Mouse (Mus musculus) hindbrain, embryonic 10.5 days (tissue): Measurements from ENCODE around the gene 1110051M20Rik. TPM values are rescaled to one million over a fixed set of nuclear protein-coding genes. Genes with fewer than 3 reads are reported as not detected.

Source experiments
- DNase-seq: peaks from one replicate; pipeline ENCODE4 v3.0.0-alpha.2; 2017; ENCODE audit warnings: low spot score
- H3K27ac ChIP-seq: fragments of 300-500 bp; sonication (generic); 2 replicates; pipeline ENCODE4 v1.5.1; 2016; ENCODE audit warnings: mild to moderate bottlenecking, moderate library complexity
- H3K27me3 ChIP-seq: fragments of 300-500 bp; sonication (generic); 2 replicates; pipeline ENCODE4 v1.6.1; 2016; ENCODE audit warnings: mild to moderate bottlenecking; ENCODE audit not compliant: poor library complexity, insufficient read depth, severe bottlenecking
- H3K36me3 ChIP-seq: fragments of 300-500 bp; sonication (generic); 2 replicates; pipeline ENCODE4 v1.6.1; 2016; ENCODE audit warnings: mild to moderate bottlenecking, moderate library complexity
- H3K4me1 ChIP-seq: fragments of 300-500 bp; sonication (generic); replicated peaks from 2 replicates; pipeline ENCODE4 v1.6.1; 2016; ENCODE audit warnings: mild to moderate bottlenecking
- H3K4me3 ChIP-seq: fragments of 300-500 bp; sonication (generic); 2 replicates; pipeline ENCODE4 v1.5.1; 2016; ENCODE audit warnings: mild to moderate bottlenecking, moderate library complexity
- H3K9me3 ChIP-seq: fragments of 300-500 bp; sonication (generic); 2 replicates; pipeline ENCODE4 v1.6.1; 2016; ENCODE audit warnings: mild to moderate bottlenecking, moderate library complexity
- WGBS: fragments of 180-500 bp; shearing (Covaris S2); methylation state at CpG from one replicate; pipeline ENCODE4 v1.1.7; 2016; 5-methylcytosine and 5-hydroxymethylcytosine counted together
- polyA plus RNA-seq: library from polyadenylated mRNA; unstranded; fragments of >200 nt; fragmentation: Nextera tagmentation; extraction: Ambion mirVana; gene quantifications from 2 replicates; pipeline ENCODE4 v1.2.1, GENCODE M21; 2016

The 1110051M20Rik gene
- polyA plus RNA-seq, 1 experiment from 2014 or later, result 96.7 TPM

GRCm38 (mm10) chr2:91436713-91437112, 7.8 kb downstream of the 1110051M20Rik start:
- H3K4me1 ChIP-seq, result 0 out of 2 replicates have a peak, but pooled peaks cover 4% of the 10 kb centered on the region
- no peaks in the 10 kb centered on the region for H3K27me3 ChIP-seq
- DNase-seq, result no peak
- H3K36me3 ChIP-seq, result no peaks in the 10 kb centered on the region
- no peak overlapping the region for H3K4me3 ChIP-seq
- H3K9me3 ChIP-seq, result no peaks in the 10 kb centered on the region
- no peak overlapping the region for H3K27ac ChIP-seq
- 91% methylated on average over 8 of the region's 8 CpGs for WGBS

GRCm38 (mm10) chr2:91430600-91430919, 13.9 kb downstream of the 1110051M20Rik start:
- 0 out of 2 replicates have a peak overlapping the region, but pooled peaks have one; percentile 20 for H3K4me3 ChIP-seq
- WGBS, result 31% methylated on average over 6 of the region's 6 CpGs
- H3K9me3 ChIP-seq, result no peaks in the 10 kb centered on the region
- H3K4me1 ChIP-seq, result peaks cover 44% of the 10 kb centered on the region
- H3K36me3 ChIP-seq, result no peaks in the 10 kb centered on the region
- H3K27ac ChIP-seq, result peak overlapping the region; percentile 84
- H3K27me3 ChIP-seq, result no peaks in the 10 kb centered on the region
- peak; percentile 43 for DNase-seq

GRCm38 (mm10) chr2:91429915-91430599, 14.4 kb downstream of the 1110051M20Rik start:
- Histone ChIP-seq H3K27ac (peak overlapping the region; percentile 84), H3K27me3 (no peaks in the 10 kb centered on the region), H3K9me3 (no peaks in the 10 kb centered on the region), H3K4me3 (0 out of 2 replicates have a peak overlapping the region, but pooled peaks have one; percentile 20), H3K4me1 (peaks cover 44% of the 10 kb centered on the region), H3K36me3 (no peaks in the 10 kb centered on the region)
- no peak for DNase-seq
- 23% methylated on average over 9 of the region's 9 CpGs for WGBS

GRCm38 (mm10) chr2:91429146-91429545, 15.4 kb downstream of the 1110051M20Rik start:
- Histone ChIP-seq H3K4me1 (peaks cover 44% of the 10 kb centered on the region), H3K9me3 (no peaks in the 10 kb centered on the region), H3K27me3 (no peaks in the 10 kb centered on the region), H3K36me3 (no peaks in the 10 kb centered on the region), H3K4me3 (no peak overlapping the region), H3K27ac (peak overlapping the region; percentile 84)
- no peak for DNase-seq
- WGBS, result 78% methylated on average over 3 of the region's 3 CpGs

GRCm38 (mm10) chr2:91426321-91426720, 18.2 kb downstream of the 1110051M20Rik start:
- peak overlapping the region; percentile 45 for H3K27ac ChIP-seq

GRCm38 (mm10) chr2:91424061-91424720, 20.3 kb downstream of the 1110051M20Rik start:
- DNase-seq, result no peak
- Histone ChIP-seq H3K4me1 (peaks cover 20% of the 10 kb centered on the region), H3K4me3 (no peak overlapping the region), H3K9me3 (no peaks in the 10 kb centered on the region), H3K27me3 (no peaks in the 10 kb centered on the region), H3K27ac (no peak overlapping the region), H3K36me3 (peaks cover 28% of the 10 kb centered on the region)
- WGBS, result 88% methylated on average over 7 of the region's 7 CpGs

More at GRCm38 (mm10) chr2:91426321-91426720, 18.2 kb downstream of the 1110051M20Rik start:
- Histone ChIP-seq H3K4me3 (no peak overlapping the region), H3K4me1 (peaks cover 41% of the 10 kb centered on the region), H3K9me3 (no peaks in the 10 kb centered on the region), H3K27me3 (no peaks in the 10 kb centered on the region), H3K36me3 (peaks cover 8% of the 10 kb centered on the region)
- 89% methylated on average over 1 of the region's 1 CpGs for WGBS
- DNase-seq, result no peak

GRCm38 (mm10) chr2:91421641-91422040, 22.9 kb downstream of the 1110051M20Rik start:
- Histone ChIP-seq H3K36me3 (peaks cover 28% of the 10 kb centered on the region), H3K4me1 (peaks cover 8% of the 10 kb centered on the region; the same call in 1 of the 2 replicates), H3K9me3 (no peaks in the 10 kb centered on the region), H3K4me3 (no peak overlapping the region), H3K27me3 (no peaks in the 10 kb centered on the region), H3K27ac (no peak overlapping the region)
- 85% methylated on average over 5 of the region's 5 CpGs for WGBS
- DNase-seq, result no peak

GRCm38 (mm10) chr2:91413811-91414210, 30.7 kb downstream of the 1110051M20Rik start:
- Histone ChIP-seq H3K4me3 (no peak overlapping the region), H3K4me1 (peaks cover 17% of the 10 kb centered on the region), H3K27me3 (no peaks in the 10 kb centered on the region), H3K36me3 (no peaks in the 10 kb centered on the region), H3K27ac (no peak overlapping the region), H3K9me3 (no peaks in the 10 kb centered on the region)
- DNase-seq, result no peak
- WGBS, result 91% methylated on average over 1 of the region's 1 CpGs

- Histone ChIP-seq H3K36me3 (no peaks in the 10 kb centered on the region), H3K27me3 (no peaks in the 10 kb centered on the region), H3K27ac (0 out of 2 replicates have a peak overlapping the region, but pooled peaks have one; percentile 4), H3K4me1 (peaks cover 17% of the 10 kb centered on the region), H3K9me3 (no peaks in the 10 kb centered on the region), H3K4me3 (no peak overlapping the region)
- 58% methylated on average over 5 of the region's 5 CpGs for WGBS
- no peak for DNase-seq
Observed at GRCm38 (mm10) chr2:91412361-91412760, 32.1 kb downstream of the 1110051M20Rik start.

GRCm38 (mm10) chr2:91411473-91411872, 33.0 kb downstream of the 1110051M20Rik start:
- Histone ChIP-seq H3K27ac (no peak overlapping the region), H3K36me3 (peaks cover 3% of the 10 kb centered on the region; the same call in 1 of the 2 replicates)
- 75% methylated on average over 2 of the region's 2 CpGs for WGBS

GRCm38 (mm10) chr2:91408031-91408430, 36.5 kb downstream of the 1110051M20Rik start:
- Histone ChIP-seq H3K27ac (no peak overlapping the region), H3K27me3 (no peaks in the 10 kb centered on the region), H3K36me3 (peaks cover 5% of the 10 kb centered on the region; the same call in 1 of the 2 replicates), H3K4me3 (no peak overlapping the region), H3K4me1 (peaks cover 17% of the 10 kb centered on the region), H3K9me3 (no peaks in the 10 kb centered on the region)
- WGBS, result 89% methylated on average over 2 of the region's 2 CpGs
- no peak for DNase-seq

More at GRCm38 (mm10) chr2:91411473-91411872, 33.0 kb downstream of the 1110051M20Rik start:
- Histone ChIP-seq H3K27me3 (no peaks in the 10 kb centered on the region), H3K9me3 (no peaks in the 10 kb centered on the region), H3K4me1 (peaks cover 17% of the 10 kb centered on the region), H3K4me3 (no peak overlapping the region)
- no peak for DNase-seq

- Histone ChIP-seq H3K36me3 (peaks cover 5% of the 10 kb centered on the region; the same call in 1 of the 2 replicates), H3K9me3 (no peaks in the 10 kb centered on the region), H3K27me3 (no peaks in the 10 kb centered on the region), H3K4me3 (no peak overlapping the region), H3K4me1 (peaks cover 13% of the 10 kb centered on the region), H3K27ac (no peak overlapping the region)
- 83% methylated on average over 4 of the region's 4 CpGs for WGBS
- DNase-seq, result no peak
Observed at GRCm38 (mm10) chr2:91405071-91405470, 39.4 kb downstream of the 1110051M20Rik start.

GRCm38 (mm10) chr2:91399727-91400126, 44.8 kb downstream of the 1110051M20Rik start:
- Histone ChIP-seq H3K27ac (peak overlapping the region; percentile 79), H3K27me3 (no peaks in the 10 kb centered on the region), H3K4me3 (no peak overlapping the region), H3K9me3 (no peaks in the 10 kb centered on the region), H3K36me3 (no peaks in the 10 kb centered on the region), H3K4me1 (peaks cover 35% of the 10 kb centered on the region)
- WGBS, result 9% methylated on average over 2 of the region's 2 CpGs
- no peak for DNase-seq
